Mouse (Mus musculus): Measurements from ENCODE around the gene Gm4737. TPM values are rescaled to one million over a fixed set of nuclear protein-coding genes. Genes with fewer than 3 reads are reported as not detected.

Gm4737 gene
- total and polyA plus RNA-seq, 2 experiments from 2014 or later = 2.8 to 4.7 TPM

GRCm38 (mm10) chr16:46120607-46121006, 34.3 kb downstream of the Gm4737 start:
- ATAC-seq (ENCODE audit: low FRiP score) = no peak
- TF ChIP-seq CTCF (IDR thresholded peaks at IDR 0.05) = peak; percentile 29; the same call in 1 of the 2 replicates
- Histone ChIP-seq H3K9ac (replicated peaks; ENCODE audit: low read length, poor library complexity, severe bottlenecking) (no peak overlapping the region), H3K9me3 (ENCODE audit: low read length) (no peaks in the 10 kb centered on the region), H3K27ac (ENCODE audit: low read depth, low read length) (no peak overlapping the region), H3K4me2 (ENCODE audit: low read depth, low read length, poor library complexity, severe bottlenecking) (no peak overlapping the region), H3K36me3 (ENCODE audit: insufficient read depth, low read length) (no peaks in the 10 kb centered on the region), H3K4me3 (ENCODE audit: low read depth, low read length) (no peak overlapping the region), H3K4me1 (ENCODE audit: insufficient read depth, low read length) (no peaks in the 10 kb centered on the region), H3K27me3 (ENCODE audit: insufficient read depth, low read length) (no peaks in the 10 kb centered on the region)
- DNase-seq (ENCODE audit: low spot score) = no peak
- 67% methylated on average over 3 of the region's 3 CpGs for WGBS

GRCm38 (mm10) chr16:46120020-46120419, 34.9 kb downstream of the Gm4737 start, which contains the start of gene Cd96:
Gene Cd96 (minus strand): TSS chr16:46120251.
- Histone ChIP-seq H3K9ac (replicated peaks; ENCODE audit: low read length, poor library complexity, severe bottlenecking) (no peak within 1 kb of the TSS), H3K27ac (ENCODE audit: low read depth, low read length) (no peak within 1 kb of the TSS), H3K4me3 (ENCODE audit: low read depth, low read length) (no peak within 1 kb of the TSS), H3K36me3 (ENCODE audit: insufficient read depth, low read length) (no peaks in the 10 kb centered on the region), H3K9me3 (ENCODE audit: low read length) (no peaks in the 10 kb centered on the region), H3K27me3 (ENCODE audit: insufficient read depth, low read length) (no peaks in the 10 kb centered on the region), H3K4me1 (ENCODE audit: insufficient read depth, low read length) (no peaks in the 10 kb centered on the region), H3K4me2 (ENCODE audit: low read depth, low read length, poor library complexity, severe bottlenecking) (no peak within 1 kb of the TSS)
- 81% methylated on average over 10 of the region's 10 CpGs for WGBS
- ATAC-seq (ENCODE audit: low FRiP score) (no peak), DNase-seq (ENCODE audit: low spot score) (no peak)
- TF ChIP-seq CTCF (IDR thresholded peaks at IDR 0.05) = no peak

GRCm38 (mm10) chr16:46117645-46118044, 37.2 kb downstream of the Gm4737 start:
- H3K9ac ChIP-seq (replicated peaks; ENCODE audit: low read length, poor library complexity, severe bottlenecking) = no peak overlapping the region
- H3K4me3 ChIP-seq (ENCODE audit: low read depth, low read length) = no peak overlapping the region
- no peaks in the 10 kb centered on the region for H3K4me1 ChIP-seq (ENCODE audit: insufficient read depth, low read length)
- TF ChIP-seq CTCF (IDR thresholded peaks at IDR 0.05) = no peak
- H3K27me3 ChIP-seq (ENCODE audit: insufficient read depth, low read length) = no peaks in the 10 kb centered on the region
- no peaks in the 10 kb centered on the region for H3K36me3 ChIP-seq (ENCODE audit: insufficient read depth, low read length)
- H3K4me2 ChIP-seq (ENCODE audit: low read depth, low read length, poor library complexity, severe bottlenecking) = no peak overlapping the region
- no peak overlapping the region for H3K27ac ChIP-seq (ENCODE audit: low read depth, low read length)
- H3K9me3 ChIP-seq (ENCODE audit: low read length) = no peaks in the 10 kb centered on the region
- no peak for ATAC-seq (ENCODE audit: low FRiP score)
- WGBS = 90% methylated on average over 3 of the region's 3 CpGs
- no peak for DNase-seq (ENCODE audit: low spot score)

GRCm38 (mm10) chr16:46114727-46115126, 40.1 kb downstream of the Gm4737 start:
- WGBS = 82% methylated on average over 2 of the region's 2 CpGs
- H3K9me3 ChIP-seq (ENCODE audit: low read length) = no peaks in the 10 kb centered on the region
- DNase-seq (ENCODE audit: low spot score) = no peak
- H3K27me3 ChIP-seq (ENCODE audit: insufficient read depth, low read length) = no peaks in the 10 kb centered on the region
- H3K4me3 ChIP-seq (ENCODE audit: low read depth, low read length) = no peak overlapping the region
- TF ChIP-seq CTCF (IDR thresholded peaks at IDR 0.05) = no peak
- no peaks in the 10 kb centered on the region for H3K36me3 ChIP-seq (ENCODE audit: insufficient read depth, low read length)
- no peak overlapping the region for H3K27ac ChIP-seq (ENCODE audit: low read depth, low read length)
- H3K4me1 ChIP-seq (ENCODE audit: insufficient read depth, low read length) = no peaks in the 10 kb centered on the region
- no peak overlapping the region for H3K4me2 ChIP-seq (ENCODE audit: low read depth, low read length, poor library complexity, severe bottlenecking)
- no peak overlapping the region for H3K9ac ChIP-seq (replicated peaks; ENCODE audit: low read length, poor library complexity, severe bottlenecking)
- ATAC-seq (ENCODE audit: low FRiP score) = no peak

GRCm38 (mm10) chr16:46109536-46109935, 45.3 kb downstream of the Gm4737 start:
- DNase-seq (ENCODE audit: low spot score) = no peak

GRCm38 (mm10) chr16:46107431-46107830, 47.4 kb downstream of the Gm4737 start:
- ATAC-seq (ENCODE audit: low FRiP score) (no peak), DNase-seq (ENCODE audit: low spot score) (no peak)
- Histone ChIP-seq H3K36me3 (ENCODE audit: insufficient read depth, low read length) (no peaks in the 10 kb centered on the region), H3K4me3 (ENCODE audit: low read depth, low read length) (no peak overlapping the region), H3K9me3 (ENCODE audit: low read length) (no peaks in the 10 kb centered on the region), H3K4me2 (ENCODE audit: low read depth, low read length, poor library complexity, severe bottlenecking) (no peak overlapping the region), H3K27me3 (ENCODE audit: insufficient read depth, low read length) (no peaks in the 10 kb centered on the region), H3K27ac (ENCODE audit: low read depth, low read length) (no peak overlapping the region), H3K9ac (replicated peaks; ENCODE audit: low read length, poor library complexity, severe bottlenecking) (no peak overlapping the region), H3K4me1 (ENCODE audit: insufficient read depth, low read length) (no peaks in the 10 kb centered on the region)
- 46% methylated on average over 4 of the region's 4 CpGs for WGBS
- TF ChIP-seq CTCF (IDR thresholded peaks at IDR 0.05) = no peak

More at GRCm38 (mm10) chr16:46109536-46109935, 45.3 kb downstream of the Gm4737 start:
- H3K4me1 ChIP-seq (ENCODE audit: insufficient read depth, low read length) = no peaks in the 10 kb centered on the region
- no peak overlapping the region for H3K4me2 ChIP-seq (ENCODE audit: low read depth, low read length, poor library complexity, severe bottlenecking)
- H3K9ac ChIP-seq (replicated peaks; ENCODE audit: low read length, poor library complexity, severe bottlenecking) = no peak overlapping the region
- no peaks in the 10 kb centered on the region for H3K9me3 ChIP-seq (ENCODE audit: low read length)
- no peak for TF ChIP-seq CTCF (IDR thresholded peaks at IDR 0.05)
- ATAC-seq (ENCODE audit: low FRiP score) = no peak
- H3K27ac ChIP-seq (ENCODE audit: low read depth, low read length) = no peak overlapping the region
- no peaks in the 10 kb centered on the region for H3K36me3 ChIP-seq (ENCODE audit: insufficient read depth, low read length)
- WGBS = 36% methylated on average over 8 of the region's 8 CpGs
- H3K27me3 ChIP-seq (ENCODE audit: insufficient read depth, low read length) = no peaks in the 10 kb centered on the region
- no peak overlapping the region for H3K4me3 ChIP-seq (ENCODE audit: low read depth, low read length)
